Mouse (Mus musculus) liver, postnatal 0 days (tissue): ENCODE data around the gene Ddx19a.

Source experiments
- CTCF ChIP-seq: sonication (generic); IDR thresholded peaks from 2 replicates; pipeline ENCODE4 v1.5.1; 2016; ENCODE audit warnings: antibody characterized with exemption, low read depth
- EP300 ChIP-seq: IDR thresholded peaks from 2 replicates; pipeline ENCODE4 v1.6.1; 2016; ENCODE audit warnings: antibody characterized with exemption, low read depth, mild to moderate bottlenecking

DNA sequence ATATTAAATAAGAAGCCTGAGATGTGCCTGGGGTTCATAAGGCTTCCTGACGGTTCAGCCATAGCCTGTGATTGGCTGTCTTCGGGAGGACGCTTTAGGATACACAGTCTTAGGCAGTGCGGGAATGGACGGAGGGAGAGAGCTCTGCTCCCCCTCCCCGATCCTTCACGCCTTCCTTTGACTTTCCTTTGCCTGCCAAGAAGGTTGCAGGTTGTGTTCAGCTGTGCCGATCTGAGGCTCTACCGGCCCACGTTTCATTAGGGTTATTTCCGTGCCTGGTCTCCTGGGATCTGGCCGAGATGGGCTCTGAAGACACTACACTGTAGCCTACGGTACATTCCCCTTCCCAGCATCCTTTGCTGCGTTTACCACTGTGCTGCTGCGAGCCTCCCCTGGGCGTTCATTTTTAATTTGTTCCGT is 47.5 kb downstream of the Ddx19a start:
- TF ChIP-seq CTCF: no peak
- no peak for TF ChIP-seq EP300
